Mouse (Mus musculus) CD8-positive naive resting alpha-beta T cell, adult 2 months (primary cell): ENCODE data around the gene Syne2.

ENCODE experiments used
- DNase-seq, 2 experiments: peaks; one replicate each; pipeline ENCODE4 v3.0.0; 2022; ENCODE audit warnings: low read depth in 2 of 2, low spot score in 2 of 2

Syne2 gene

DNA sequence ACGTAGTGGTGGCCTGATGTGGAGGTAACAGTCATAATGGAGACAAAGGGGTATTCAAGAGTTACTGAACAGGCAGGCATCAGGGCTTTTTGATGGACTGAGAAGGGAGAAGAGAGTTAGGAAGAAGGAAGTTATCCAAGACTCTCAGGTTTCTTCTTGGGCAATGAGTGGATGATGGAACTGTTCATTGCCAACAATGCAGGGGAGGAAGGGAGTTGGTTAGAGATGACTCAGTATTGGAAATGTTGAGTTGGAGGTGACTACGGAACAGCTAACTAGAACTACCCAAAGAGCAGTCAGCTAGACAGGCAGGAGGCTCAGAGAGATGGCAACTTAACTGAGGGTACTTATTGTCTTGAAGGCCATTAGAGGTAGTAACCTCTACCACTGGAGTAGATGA lies 47.2 kb downstream of the Syne2 start:
- no peak for DNase-seq

GRCm38 (mm10) chr12:75866419-75867373 lies 48.8 kb downstream of the Syne2 start:
- DNase-seq: no peak

DNA sequence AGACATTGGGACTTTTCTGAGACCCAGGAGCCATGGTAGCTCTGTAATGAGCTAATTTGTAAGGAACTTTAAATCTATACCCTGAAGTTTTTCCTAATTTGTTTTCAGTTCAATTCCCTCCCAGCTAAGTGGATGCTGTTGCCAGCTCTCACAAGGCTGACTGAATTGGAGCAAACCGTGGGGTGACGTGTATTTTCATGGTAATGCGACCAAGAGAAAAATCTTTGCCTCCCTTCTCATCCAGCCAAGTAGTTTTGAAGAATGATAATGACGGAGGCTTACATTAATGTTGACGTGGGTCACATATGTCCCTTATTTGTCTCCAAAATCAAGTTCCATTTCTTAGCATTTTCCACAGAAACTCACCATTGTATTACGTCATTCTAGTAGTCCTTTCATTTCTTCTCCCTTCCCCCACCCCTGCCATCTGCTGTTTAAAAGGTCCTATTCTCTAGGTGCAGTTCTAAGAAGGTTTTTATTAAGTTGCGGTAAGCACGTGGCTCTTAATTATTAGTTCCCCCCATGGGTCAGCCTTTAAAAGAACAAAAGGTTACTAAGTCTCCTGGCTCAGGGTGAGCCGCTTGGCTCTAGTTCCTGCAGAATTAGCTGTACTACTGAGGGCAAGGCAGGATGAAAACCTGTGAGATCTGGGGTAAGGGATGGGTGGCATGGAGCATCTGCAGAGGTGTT lies 55.8 kb downstream of the Syne2 start:
- no peak for DNase-seq

DNA sequence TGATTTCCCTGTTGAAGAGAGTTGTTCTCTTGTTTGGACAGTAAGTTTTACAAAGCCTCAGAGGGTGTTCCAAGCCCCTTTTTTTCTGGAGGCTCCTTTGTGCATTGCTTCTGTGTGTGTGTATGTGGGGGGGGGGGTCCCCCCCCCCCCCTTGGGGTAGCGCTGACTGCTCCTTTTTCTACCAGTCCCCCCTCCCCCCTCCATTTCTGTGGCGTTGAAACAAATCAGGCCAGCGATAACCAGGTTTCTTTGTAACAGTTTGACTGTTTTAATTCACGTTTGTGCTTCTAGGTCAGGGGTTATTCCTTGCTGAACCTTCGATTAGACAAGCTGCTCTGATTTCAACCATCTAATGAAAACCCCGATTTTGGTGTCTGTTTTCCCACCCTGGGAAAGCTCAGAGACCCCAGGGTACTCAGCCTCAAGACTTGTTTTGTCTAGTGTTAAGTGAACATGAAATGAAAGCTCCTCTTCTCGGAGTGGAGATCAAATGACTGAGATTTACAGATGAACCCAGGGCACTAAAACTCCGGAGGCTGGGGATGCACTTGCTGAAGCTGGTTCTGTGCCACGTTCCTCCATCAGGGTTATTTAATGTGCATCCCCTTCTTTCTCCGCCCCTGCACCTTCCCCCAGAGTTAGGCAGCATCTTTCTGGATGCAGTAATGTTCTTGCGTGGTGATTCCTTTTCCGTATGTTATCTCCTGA lies 56.5 kb downstream of the Syne2 start:
- DNase-seq: no peak

DNA sequence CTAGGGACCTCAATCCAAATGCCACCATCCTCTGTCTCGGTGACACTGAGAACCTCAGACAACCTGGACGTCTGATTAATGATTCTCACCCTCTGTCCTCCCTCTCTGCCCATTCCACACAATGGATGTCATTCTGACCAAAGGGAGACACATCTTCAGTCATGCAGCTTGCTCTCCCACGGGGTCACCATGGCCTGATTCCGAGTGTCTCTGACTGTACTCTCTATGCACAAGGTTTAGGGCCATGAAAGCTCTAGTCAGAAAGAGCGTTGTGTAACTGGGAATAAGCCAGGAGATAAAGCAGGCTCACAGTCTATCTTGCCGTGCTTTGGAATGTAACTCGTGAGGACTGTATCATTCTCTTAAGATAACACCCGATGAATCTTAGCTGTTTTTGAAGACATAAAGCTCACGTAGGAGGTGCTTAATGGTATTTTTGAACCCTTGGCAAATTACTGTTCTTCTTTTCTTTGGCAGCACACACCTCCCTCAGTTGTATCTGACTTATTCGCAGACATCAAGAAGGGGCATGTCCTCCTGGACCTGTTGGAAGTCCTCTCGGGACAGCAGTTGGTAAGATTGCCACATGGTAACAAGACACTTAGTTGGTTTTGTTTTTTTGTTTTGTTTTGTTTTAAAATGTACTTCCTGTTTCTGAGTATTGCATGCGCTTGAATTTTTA lies 61.8 kb downstream of the Syne2 start:
- no peak for DNase-seq

DNA sequence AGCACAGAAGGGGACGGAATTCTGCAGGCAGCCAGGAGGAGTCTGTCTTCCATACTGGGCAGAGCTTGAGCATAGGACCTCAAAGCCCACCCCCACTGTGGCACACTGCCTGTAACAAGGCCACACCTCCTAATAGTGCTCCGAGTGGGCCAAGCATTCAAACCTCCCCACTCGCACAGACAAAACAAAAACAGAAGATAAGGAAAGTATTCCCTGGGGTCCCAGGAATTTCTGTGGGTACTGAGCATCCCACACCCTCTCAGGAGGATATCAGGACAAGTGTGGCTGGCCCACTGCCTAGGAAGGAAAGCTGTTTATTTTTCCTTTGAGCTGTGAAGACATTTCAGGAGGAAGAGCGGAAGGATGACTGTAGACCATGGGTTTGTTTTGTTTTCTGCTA lies 63.6 kb downstream of the Syne2 start:
- DNase-seq: no peak

DNA sequence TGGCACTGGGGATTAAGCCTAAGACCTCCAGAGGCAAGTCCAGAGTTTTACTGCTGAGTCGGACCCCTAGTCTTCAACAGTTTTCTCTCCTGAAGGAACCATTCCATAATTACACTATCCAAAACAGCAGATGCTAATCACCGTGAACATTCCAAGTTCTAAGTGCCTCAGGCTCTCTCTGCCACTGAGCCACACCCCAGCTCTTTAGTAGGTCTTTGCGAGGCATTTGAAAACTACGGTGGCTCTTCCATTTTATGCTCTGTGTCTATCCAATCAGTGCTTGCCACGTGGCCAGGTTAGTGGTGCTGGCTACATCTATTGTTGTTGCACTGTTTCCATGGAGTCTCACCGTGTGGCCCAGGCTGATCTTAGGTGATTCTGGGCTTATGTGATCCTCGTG lies 68.2 kb downstream of the Syne2 start:
- no peak for DNase-seq

GRCm38 (mm10) chr12:75886946-75887345 lies 69.0 kb downstream of the Syne2 start:
- no peak for DNase-seq

DNA sequence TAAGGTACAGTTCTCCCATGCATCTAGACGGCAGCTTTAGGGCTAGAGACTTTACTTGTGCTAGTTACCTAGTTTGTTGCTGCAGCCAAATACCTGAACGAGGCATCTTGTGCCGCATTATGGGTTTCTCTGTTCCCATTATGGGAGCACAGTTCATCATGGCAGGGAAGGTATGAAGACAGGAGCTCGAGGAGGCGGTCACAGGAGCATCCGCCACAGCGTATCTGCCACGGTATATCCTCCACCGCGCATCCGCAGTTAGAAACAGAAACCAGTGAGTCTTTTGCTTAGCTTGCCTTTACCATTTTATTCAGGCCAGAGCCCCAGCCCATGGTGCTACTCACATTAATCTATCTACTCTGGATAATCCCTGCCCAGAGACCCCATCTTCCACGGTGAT lies 70.8 kb downstream of the Syne2 start:
- DNase-seq: no peak

GRCm38 (mm10) chr12:75891206-75891605 lies 73.3 kb downstream of the Syne2 start:
- no peak for DNase-seq

GRCm38 (mm10) chr12:75893392-75893791 lies 75.5 kb downstream of the Syne2 start:
- DNase-seq: no peak

- no peak for DNase-seq
Observed at GRCm38 (mm10) chr12:75894316-75894997, 76.5 kb downstream of the Syne2 start.

DNA sequence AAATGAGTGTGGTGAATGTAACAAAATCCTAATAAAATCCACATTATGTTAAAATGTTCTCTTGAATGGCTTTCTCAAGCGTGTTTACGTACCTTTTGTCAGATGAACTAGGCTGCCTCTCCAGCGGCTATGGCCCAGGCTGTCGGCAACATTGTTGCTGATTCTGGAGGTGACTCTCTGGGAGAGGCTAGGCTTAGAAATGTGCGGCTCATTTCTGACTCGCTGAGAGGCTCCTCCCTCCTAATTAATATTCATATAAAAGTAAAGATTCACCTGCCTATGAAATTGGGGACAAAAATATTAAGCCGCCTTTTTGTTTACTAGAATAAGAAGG lies 77.0 kb downstream of the Syne2 start:
- no peak for DNase-seq

- no peak for DNase-seq
Observed at GRCm38 (mm10) chr12:75897793-75898192, 79.9 kb downstream of the Syne2 start.

- no peak for DNase-seq
Observed at GRCm38 (mm10) chr12:75901721-75902120, 83.8 kb downstream of the Syne2 start.

GRCm38 (mm10) chr12:75904068-75904467 lies 86.1 kb downstream of the Syne2 start:
- DNase-seq: no peak

DNA sequence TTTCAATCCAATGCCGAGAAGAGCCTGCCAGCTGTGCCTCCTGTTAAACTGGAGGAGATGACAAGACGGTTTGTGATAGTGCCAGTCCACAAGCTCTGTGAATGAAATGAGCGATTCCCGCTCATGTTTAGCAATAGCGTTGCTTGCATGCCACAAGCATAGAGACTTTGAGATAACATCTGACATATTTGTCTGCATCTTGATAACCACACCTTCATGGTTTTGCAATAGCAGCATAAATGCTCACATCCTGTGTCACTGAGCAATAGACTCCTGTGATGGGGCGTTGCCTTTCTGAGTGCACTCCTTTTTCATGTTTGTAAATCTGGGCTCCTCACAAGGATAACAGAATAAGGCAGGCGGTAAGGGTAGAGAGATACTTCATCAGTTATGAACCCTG lies 87.4 kb downstream of the Syne2 start:
- no peak for DNase-seq

DNA sequence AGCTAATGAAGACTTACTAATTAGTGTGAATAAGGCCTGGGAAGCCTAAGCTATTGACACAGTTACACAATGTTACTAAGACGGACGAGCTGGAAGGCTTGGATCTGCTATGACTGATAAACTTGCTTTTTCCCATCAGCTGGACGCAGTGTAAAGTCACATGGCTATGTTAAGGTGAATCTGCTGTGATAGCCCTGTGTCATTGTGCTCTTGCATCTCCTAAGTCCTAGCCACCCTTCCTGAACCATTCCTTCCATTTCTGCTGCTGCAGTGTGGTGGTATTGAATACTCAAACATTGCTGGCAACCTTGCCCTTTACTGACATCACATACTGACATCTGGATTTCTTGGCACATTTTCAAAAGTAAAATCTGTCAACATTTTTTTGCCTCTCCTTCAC lies 90.5 kb downstream of the Syne2 start:
- DNase-seq: no peak

- DNase-seq: no peak
Observed at GRCm38 (mm10) chr12:75915694-75916093, 97.8 kb downstream of the Syne2 start.

GRCm38 (mm10) chr12:75918415-75918814 lies 100.5 kb downstream of the Syne2 start:
- no peak for DNase-seq

DNA sequence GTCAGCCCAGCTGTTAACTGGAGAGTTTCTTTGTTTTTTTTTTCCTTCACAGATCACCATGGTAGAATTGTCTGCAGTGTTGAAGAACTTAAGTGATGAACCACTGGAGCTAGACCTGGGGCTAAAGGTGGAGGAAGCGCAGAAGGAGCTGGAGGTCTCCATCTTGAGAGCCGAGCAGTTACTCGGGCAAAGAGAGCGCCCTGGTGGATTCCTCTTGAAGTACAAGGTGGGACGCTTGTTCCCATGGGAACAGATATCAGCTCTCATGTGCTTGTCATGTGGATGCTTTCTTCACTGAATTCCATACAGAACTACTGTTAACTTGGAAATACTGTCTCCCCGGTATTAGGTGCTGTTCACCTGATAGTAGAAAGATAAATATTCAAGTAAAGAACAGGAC lies 101.0 kb downstream of the Syne2 start:
- DNase-seq: no peak
